Mouse (Mus musculus) heart, postnatal 10 days (tissue): ENCODE measurements at regions not wholly inside any gene's neighbourhood (a gene's known extent, or its start where the extent isn't known, plus 50 kb on each side); places are given as distances from the start of the nearest gene placed in this dataset.

Source experiments
- DNase-seq, 2 experiments: peaks; one replicate each; pipeline ENCODE4 v3.0.0; 2021
- intact Hi-C: fragments of 180-260 bp; cut with DNase I; formaldehyde crosslinking; loops from one replicate; pipeline ENCODE4 v1.15.1; 2025

- intact Hi-C loops: no loop called here
- DNase-seq: no peak
These were observed 547.4 kb downstream of the Abca13 start for GRCm38 (mm10) chr11:9739098-9739497.

- intact Hi-C loops: no loop called here
These were observed 588.6 kb downstream of the Abca13 start for GRCm38 (mm10) chr11:9780240-9780901.

DNA sequence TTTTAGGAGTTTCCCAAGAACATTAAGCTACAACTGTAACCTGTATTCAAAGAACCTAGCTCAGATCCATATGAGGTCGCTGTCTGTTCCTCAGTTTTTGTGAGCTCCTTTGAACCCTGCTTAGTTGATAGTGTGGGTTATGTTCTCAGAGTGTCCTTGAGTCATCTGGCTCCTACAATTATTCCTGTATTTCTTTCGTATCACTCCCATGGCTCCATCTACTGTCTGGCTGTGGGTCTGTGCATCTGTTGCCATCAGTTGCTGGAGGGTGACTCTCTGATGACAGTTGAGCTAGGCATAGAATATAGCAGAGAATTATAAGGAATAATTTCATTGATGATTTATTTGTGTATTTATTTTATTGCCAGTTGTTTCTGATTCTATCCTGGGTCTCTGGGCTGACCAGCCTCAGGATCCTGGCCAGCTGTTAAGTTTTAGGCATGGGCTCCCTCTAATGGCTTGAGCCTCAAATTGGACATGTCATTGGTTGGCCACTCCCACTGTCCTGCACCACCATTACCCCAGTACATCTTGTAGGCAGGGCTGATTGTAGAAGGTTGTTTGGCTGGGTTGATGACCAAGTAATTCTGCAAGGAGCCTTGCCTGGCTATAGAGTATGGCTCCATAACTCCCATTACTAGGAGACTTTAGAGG, 601.6 kb downstream of the Abca13 start:
- DNase-seq: no peak
- intact Hi-C loops: loop anchor here (10.0 kb wide), 1 partner anchor 309 kb away; no protein-coding TSS in a partner anchor

More at GRCm38 (mm10) chr11:9780240-9780901, 588.6 kb downstream of the Abca13 start:
- DNase-seq: no peak

GRCm38 (mm10) chr11:9839636-9840035, 647.9 kb downstream of the Abca13 start:
- intact Hi-C loops: no loop called here
- DNase-seq: no peak

DNA sequence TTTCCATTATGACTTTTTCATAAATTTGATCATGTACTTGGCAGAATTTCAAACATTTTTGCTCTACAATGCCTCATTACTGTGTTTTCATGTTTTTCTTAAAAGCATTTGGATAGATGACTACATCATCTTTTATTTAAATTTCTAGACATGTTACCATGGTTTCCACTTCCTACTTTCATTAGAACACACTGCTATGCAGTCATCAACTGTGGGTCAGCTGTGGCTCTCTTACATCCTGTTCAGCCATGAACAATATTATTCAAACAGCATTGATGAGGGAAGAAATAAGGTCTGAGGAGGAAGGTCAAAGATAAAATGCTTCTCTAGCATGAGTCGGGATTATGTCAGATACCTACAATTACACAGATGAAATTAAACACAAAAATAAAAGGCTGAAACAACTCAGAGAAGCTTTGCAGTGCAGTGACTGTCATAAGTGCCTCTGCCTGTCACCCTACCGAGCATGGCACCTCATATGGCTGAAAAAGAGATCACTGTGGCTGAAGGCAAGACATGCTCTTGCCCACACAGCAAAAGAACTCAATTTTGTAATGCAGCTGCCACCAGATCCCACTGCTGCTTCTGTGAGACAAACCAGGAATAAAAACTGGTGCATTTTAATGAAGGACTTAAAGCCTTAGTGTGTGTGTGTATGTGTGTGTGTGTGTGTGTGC, 676.9 kb downstream of the Abca13 start:
- DNase-seq: no peak
- intact Hi-C loops: no loop called here
